Mouse (Mus musculus): ENCODE data around the gene Tmem62. TPM values are rescaled to one million over a fixed set of nuclear protein-coding genes. Genes with fewer than 3 reads are reported as not detected.

Tmem62 gene
- total RNA-seq, 2 experiments from 2014 or later: 24.8 to 25.6 TPM

- DNase-seq (ENCODE audit: low spot score in 2 of 2): no peak
Observed at GRCm38 (mm10) chr2:121055915-121056314, 79.1 kb downstream of the Tmem62 start.

Small RNAs within 50 kb of the gene (microRNA-seq; reads per million reads assigned to microRNA genes)
- 0 reads per million in 2 experiments for gene Gm44325

Other genes starting within 250 kb of the Tmem62 start
- gene Cdan1, start 126.9 kb upstream of the Tmem62 start, total RNA-seq (2021): 10 to 100 TPM; 25.2 to 26.5 TPM
- gene Ttbk2, start 126.4 kb upstream of the Tmem62 start, total RNA-seq (2021): 10 to 100 TPM; 89.8 to 93.3 TPM
- gene Ubr1, start 6.3 kb upstream of the Tmem62 start, total RNA-seq (2021): 10 to 100 TPM; 43.2 to 45.0 TPM
- gene Ccndbp1, start 31.4 kb downstream of the Tmem62 start, total RNA-seq (2021): 10 to 100 TPM; 63.0 to 64.6 TPM
- gene Epb42, start 60.1 kb downstream of the Tmem62 start, total RNA-seq (2021): not detected
- under 1 TPM in 1 of 2 experiments, not detected in 1; 0.14 TPM for gene Tgm5, start 108.8 kb downstream of the Tmem62 start, total RNA-seq (2021)
- under 1 TPM in 1 of 2 experiments, not detected in 1; 0.21 TPM for gene Tgm7, start 132.8 kb downstream of the Tmem62 start, total RNA-seq (2021)
- 10 to 100 TPM; 14.5 to 17.8 TPM for gene Adal, start 163.4 kb downstream of the Tmem62 start, total RNA-seq (2021)
- gene Lcmt2, start 163.6 kb downstream of the Tmem62 start, total RNA-seq (2021): 1 to 10 TPM; 6.9 to 7.6 TPM
- gene Tubgcp4, start 193.6 kb downstream of the Tmem62 start, total RNA-seq (2021): 10 to 100 TPM; 45.6 to 49.8 TPM
- gene Zscan29, start 194.1 kb downstream of the Tmem62 start, total RNA-seq (2021): 1 to 10 TPM; 6.5 to 6.9 TPM

All from left cerebral cortex, adult 18-20 months (tissue).